Mouse (Mus musculus): ENCODE results near the gene Slc16a10. TPM values are rescaled to one million over a fixed set of nuclear protein-coding genes. Genes with fewer than 3 reads are reported as not detected.

The Slc16a10 gene
- polyA plus RNA-seq, 1 experiment from 2014 or later = 6.2 TPM

GRCm38 (mm10) chr10:40079256-40079655, 62.8 kb downstream of the Slc16a10 start:
- Histone ChIP-seq H3K4me3 (ENCODE audit: low read depth, low read length) (no peak overlapping the region), H3K9me3 (ENCODE audit: control insufficient read depth, low read length) (no peaks in the 10 kb centered on the region), H3K4me2 (ENCODE audit: low read depth, low read length, severe bottlenecking) (no peak overlapping the region), H3K4me1 (replicated peaks; ENCODE audit: control insufficient read depth, insufficient read depth, low read length) (no peaks in the 10 kb centered on the region), H3K9ac (ENCODE audit: low read length) (no peak overlapping the region), H3K27me3 (ENCODE audit: control insufficient read depth, insufficient read depth, low read length) (no peaks in the 10 kb centered on the region), H3K27ac (ENCODE audit: low read depth, low read length) (no peak overlapping the region), H3K36me3 (ENCODE audit: control insufficient read depth, insufficient read depth, low read length) (no peaks in the 10 kb centered on the region)
- ATAC-seq (replicated peaks; ENCODE audit: low FRiP score) (no peak), DNase-seq (ENCODE audit: low spot score) (no peak)
- 89% methylated on average over 2 of the region's 2 CpGs for WGBS

DNA sequence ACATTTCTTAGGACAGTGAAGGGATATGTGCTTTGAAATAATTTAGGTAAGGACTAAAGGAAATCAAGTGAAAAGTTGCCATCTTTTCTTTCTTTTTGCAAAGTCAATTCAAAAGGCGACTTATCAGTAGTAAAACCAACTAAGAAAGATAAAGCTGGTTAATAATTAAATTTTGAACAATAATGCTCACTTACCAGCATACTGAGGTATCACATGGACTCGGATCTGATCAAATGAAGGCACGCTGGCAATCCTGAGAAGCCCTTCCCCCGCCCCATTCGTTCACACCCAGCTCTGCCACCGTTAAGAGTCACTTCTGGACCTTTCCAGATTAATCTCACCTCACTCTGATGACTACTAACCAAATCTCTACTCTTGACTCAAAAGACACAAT, 64.1 kb downstream of the Slc16a10 start:
- H3K4me2 ChIP-seq (ENCODE audit: low read depth, low read length, severe bottlenecking) = no peak overlapping the region
- no peaks in the 10 kb centered on the region for H3K36me3 ChIP-seq (ENCODE audit: control insufficient read depth, insufficient read depth, low read length)
- no peak for DNase-seq (ENCODE audit: low spot score)
- H3K9ac ChIP-seq (ENCODE audit: low read length) = no peak overlapping the region
- no peak overlapping the region for H3K4me3 ChIP-seq (ENCODE audit: low read depth, low read length)
- H3K27ac ChIP-seq (ENCODE audit: low read depth, low read length) = no peak overlapping the region
- ATAC-seq (replicated peaks; ENCODE audit: low FRiP score) = no peak
- H3K9me3 ChIP-seq (ENCODE audit: control insufficient read depth, low read length) = no peaks in the 10 kb centered on the region
- 80% methylated on average over 6 of the region's 6 CpGs for WGBS
- H3K4me1 ChIP-seq (replicated peaks; ENCODE audit: control insufficient read depth, insufficient read depth, low read length) = no peaks in the 10 kb centered on the region
- no peaks in the 10 kb centered on the region for H3K27me3 ChIP-seq (ENCODE audit: control insufficient read depth, insufficient read depth, low read length)

DNA sequence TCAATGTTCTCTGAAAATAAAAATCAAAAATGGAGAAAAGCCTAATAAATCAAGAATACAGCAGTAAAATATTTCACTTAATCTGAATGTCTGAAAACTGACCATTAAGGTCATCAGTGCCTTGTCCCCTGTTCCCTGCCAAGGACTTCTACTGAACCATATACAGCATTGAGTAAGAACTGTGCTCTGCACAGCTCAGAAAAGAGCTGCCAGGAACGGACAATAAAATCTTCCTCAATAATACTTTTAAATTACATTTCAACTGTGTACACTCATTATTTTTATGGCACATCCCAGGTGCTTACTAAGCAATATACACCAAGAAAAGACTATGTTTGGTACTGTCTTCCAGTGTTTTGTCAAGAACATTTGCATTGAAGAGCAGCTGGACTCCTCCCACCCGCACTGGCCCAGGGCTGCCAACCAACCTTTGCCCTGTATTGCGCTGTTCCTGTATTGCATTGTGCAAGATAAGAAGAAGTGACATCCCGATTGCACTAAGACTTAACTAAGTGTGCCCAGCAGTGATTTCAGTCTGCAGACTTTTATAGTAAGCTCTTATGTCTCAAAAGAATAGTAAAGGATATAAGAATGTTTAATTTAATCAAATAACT, 64.6 kb downstream of the Slc16a10 start:
- Histone ChIP-seq H3K4me3 (ENCODE audit: low read depth, low read length) (no peak overlapping the region), H3K9me3 (ENCODE audit: control insufficient read depth, low read length) (no peaks in the 10 kb centered on the region), H3K27me3 (ENCODE audit: control insufficient read depth, insufficient read depth, low read length) (no peaks in the 10 kb centered on the region), H3K27ac (ENCODE audit: low read depth, low read length) (no peak overlapping the region), H3K36me3 (ENCODE audit: control insufficient read depth, insufficient read depth, low read length) (no peaks in the 10 kb centered on the region), H3K4me1 (replicated peaks; ENCODE audit: control insufficient read depth, insufficient read depth, low read length) (no peaks in the 10 kb centered on the region), H3K9ac (ENCODE audit: low read length) (no peak overlapping the region), H3K4me2 (ENCODE audit: low read depth, low read length, severe bottlenecking) (no peak overlapping the region)
- DNase-seq (ENCODE audit: low spot score) (no peak), ATAC-seq (replicated peaks; ENCODE audit: low FRiP score) (no peak)
- WGBS = 92% methylated on average over 4 of the region's 4 CpGs

DNA sequence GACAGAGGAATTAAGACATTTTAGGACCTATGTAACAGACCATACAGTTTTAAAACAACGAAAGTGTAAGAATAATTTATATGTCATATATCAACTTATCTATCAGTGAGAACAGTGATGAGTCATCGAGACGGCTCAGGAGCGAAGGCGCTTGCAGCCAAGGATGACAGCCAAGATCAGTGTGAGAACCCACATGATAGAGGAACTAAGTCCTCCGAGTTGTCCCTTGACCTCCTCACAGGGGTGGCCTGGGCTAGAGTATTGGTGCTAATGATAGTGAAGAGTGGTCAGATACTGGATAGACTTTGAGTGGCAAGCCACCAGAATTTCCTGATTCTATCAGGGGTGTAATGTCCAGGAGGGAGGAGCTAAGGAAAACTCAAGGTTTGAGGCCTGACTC, 68.5 kb downstream of the Slc16a10 start:
- ATAC-seq (replicated peaks; ENCODE audit: low FRiP score) = no peak
- H3K27me3 ChIP-seq (ENCODE audit: control insufficient read depth, insufficient read depth, low read length) = no peaks in the 10 kb centered on the region
- no peaks in the 10 kb centered on the region for H3K9me3 ChIP-seq (ENCODE audit: control insufficient read depth, low read length)
- H3K27ac ChIP-seq (ENCODE audit: low read depth, low read length) = no peak overlapping the region
- no peak overlapping the region for H3K4me2 ChIP-seq (ENCODE audit: low read depth, low read length, severe bottlenecking)
- H3K9ac ChIP-seq (ENCODE audit: low read length) = no peak overlapping the region
- 94% methylated on average over 6 of the region's 6 CpGs for WGBS
- no peaks in the 10 kb centered on the region for H3K36me3 ChIP-seq (ENCODE audit: control insufficient read depth, insufficient read depth, low read length)
- H3K4me1 ChIP-seq (replicated peaks; ENCODE audit: control insufficient read depth, insufficient read depth, low read length) = no peaks in the 10 kb centered on the region
- H3K4me3 ChIP-seq (ENCODE audit: low read depth, low read length) = no peak overlapping the region
- DNase-seq (ENCODE audit: low spot score) = no peak

DNA sequence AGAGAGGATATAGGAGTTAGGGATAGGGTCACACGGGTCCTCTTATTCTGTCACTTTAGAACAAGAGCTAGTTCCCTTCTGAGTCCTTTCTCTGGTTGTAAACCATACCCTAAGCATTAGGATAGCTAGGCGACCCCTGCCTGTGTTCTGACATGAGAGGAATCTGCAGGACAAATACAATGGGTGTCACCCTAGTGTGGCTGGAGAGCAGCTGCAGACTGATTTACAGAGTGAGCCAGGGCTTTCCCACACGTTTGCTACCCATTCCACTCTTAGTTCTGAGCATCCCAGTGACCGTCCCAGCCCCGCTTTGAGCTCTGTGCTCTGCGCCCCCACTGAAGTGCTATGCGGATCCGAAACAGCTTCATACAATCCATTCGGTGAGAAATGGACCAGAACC, 71.4 kb downstream of the Slc16a10 start:
- 74% methylated on average over 9 of the region's 9 CpGs for WGBS
- no peaks in the 10 kb centered on the region for H3K27me3 ChIP-seq (ENCODE audit: control insufficient read depth, insufficient read depth, low read length)
- ATAC-seq (replicated peaks; ENCODE audit: low FRiP score) = no peak
- no peak overlapping the region for H3K4me2 ChIP-seq (ENCODE audit: low read depth, low read length, severe bottlenecking)
- H3K27ac ChIP-seq (ENCODE audit: low read depth, low read length) = no peak overlapping the region
- no peaks in the 10 kb centered on the region for H3K36me3 ChIP-seq (ENCODE audit: control insufficient read depth, insufficient read depth, low read length)
- H3K9ac ChIP-seq (ENCODE audit: low read length) = no peak overlapping the region
- H3K4me3 ChIP-seq (ENCODE audit: low read depth, low read length) = no peak overlapping the region
- no peak for DNase-seq (ENCODE audit: low spot score)
- peaks cover 2% of the 10 kb centered on the region; the same call in 1 of the 2 replicates for H3K4me1 ChIP-seq (replicated peaks; ENCODE audit: control insufficient read depth, insufficient read depth, low read length)
- H3K9me3 ChIP-seq (ENCODE audit: control insufficient read depth, low read length) = no peaks in the 10 kb centered on the region

- H3K4me1 ChIP-seq (replicated peaks; ENCODE audit: control insufficient read depth, insufficient read depth, low read length) = peaks cover 2% of the 10 kb centered on the region; the same call in 1 of the 2 replicates
- H3K4me3 ChIP-seq (ENCODE audit: low read depth, low read length) = no peak overlapping the region
- H3K9ac ChIP-seq (ENCODE audit: low read length) = no peak overlapping the region
- 77% methylated on average over 4 of the region's 4 CpGs for WGBS
- no peak overlapping the region for H3K4me2 ChIP-seq (ENCODE audit: low read depth, low read length, severe bottlenecking)
- no peaks in the 10 kb centered on the region for H3K36me3 ChIP-seq (ENCODE audit: control insufficient read depth, insufficient read depth, low read length)
- no peaks in the 10 kb centered on the region for H3K9me3 ChIP-seq (ENCODE audit: control insufficient read depth, low read length)
- H3K27ac ChIP-seq (ENCODE audit: low read depth, low read length) = no peak overlapping the region
- H3K27me3 ChIP-seq (ENCODE audit: control insufficient read depth, insufficient read depth, low read length) = no peaks in the 10 kb centered on the region
- ATAC-seq (replicated peaks; ENCODE audit: low FRiP score) = no peak
- no peak for DNase-seq (ENCODE audit: low spot score)
Observed at GRCm38 (mm10) chr10:40069270-40069669, 72.8 kb downstream of the Slc16a10 start.

DNA sequence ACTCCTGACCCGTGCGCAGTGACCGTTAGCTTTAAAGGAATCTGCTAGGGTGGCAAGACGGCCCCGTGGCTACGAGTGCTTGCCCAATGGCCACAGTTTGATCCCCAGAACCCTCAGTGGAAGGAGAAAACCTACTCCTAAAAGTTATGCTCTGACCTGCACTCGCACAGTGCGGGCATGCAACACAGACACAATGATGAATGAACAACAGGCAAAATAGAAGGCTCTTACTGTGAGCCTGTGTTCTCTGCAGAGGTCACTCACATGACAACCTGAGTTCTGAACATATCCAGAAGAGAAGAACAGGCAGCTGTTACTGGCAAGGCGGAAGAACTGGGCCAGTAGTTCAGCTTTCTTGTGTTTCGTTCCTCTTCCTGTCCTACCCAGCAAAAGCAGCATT, 73.5 kb downstream of the Slc16a10 start:
- Histone ChIP-seq H3K9me3 (ENCODE audit: control insufficient read depth, low read length) (no peaks in the 10 kb centered on the region), H3K27ac (ENCODE audit: low read depth, low read length) (no peak overlapping the region), H3K4me1 (replicated peaks; ENCODE audit: control insufficient read depth, insufficient read depth, low read length) (peaks cover 2% of the 10 kb centered on the region; the same call in 1 of the 2 replicates), H3K4me3 (ENCODE audit: low read depth, low read length) (no peak overlapping the region), H3K9ac (ENCODE audit: low read length) (no peak overlapping the region), H3K4me2 (ENCODE audit: low read depth, low read length, severe bottlenecking) (no peak overlapping the region), H3K36me3 (ENCODE audit: control insufficient read depth, insufficient read depth, low read length) (no peaks in the 10 kb centered on the region), H3K27me3 (ENCODE audit: control insufficient read depth, insufficient read depth, low read length) (no peaks in the 10 kb centered on the region)
- 80% methylated on average over 10 of the region's 10 CpGs for WGBS
- DNase-seq (ENCODE audit: low spot score) = no peak
- ATAC-seq (replicated peaks; ENCODE audit: low FRiP score) = no peak

GRCm38 (mm10) chr10:40067529-40067928, 74.5 kb downstream of the Slc16a10 start:
- no peaks in the 10 kb centered on the region for H3K9me3 ChIP-seq (ENCODE audit: control insufficient read depth, low read length)
- no peak overlapping the region for H3K4me2 ChIP-seq (ENCODE audit: low read depth, low read length, severe bottlenecking)
- no peaks in the 10 kb centered on the region for H3K36me3 ChIP-seq (ENCODE audit: control insufficient read depth, insufficient read depth, low read length)
- WGBS = 32% methylated on average over 1 of the region's 1 CpGs
- no peaks in the 10 kb centered on the region for H3K27me3 ChIP-seq (ENCODE audit: control insufficient read depth, insufficient read depth, low read length)
- H3K27ac ChIP-seq (ENCODE audit: low read depth, low read length) = no peak overlapping the region
- H3K4me3 ChIP-seq (ENCODE audit: low read depth, low read length) = no peak overlapping the region
- no peak for DNase-seq (ENCODE audit: low spot score)
- ATAC-seq (replicated peaks; ENCODE audit: low FRiP score) = no peak
- H3K4me1 ChIP-seq (replicated peaks; ENCODE audit: control insufficient read depth, insufficient read depth, low read length) = peaks cover 2% of the 10 kb centered on the region; the same call in 1 of the 2 replicates
- no peak overlapping the region for H3K9ac ChIP-seq (ENCODE audit: low read length)

DNA sequence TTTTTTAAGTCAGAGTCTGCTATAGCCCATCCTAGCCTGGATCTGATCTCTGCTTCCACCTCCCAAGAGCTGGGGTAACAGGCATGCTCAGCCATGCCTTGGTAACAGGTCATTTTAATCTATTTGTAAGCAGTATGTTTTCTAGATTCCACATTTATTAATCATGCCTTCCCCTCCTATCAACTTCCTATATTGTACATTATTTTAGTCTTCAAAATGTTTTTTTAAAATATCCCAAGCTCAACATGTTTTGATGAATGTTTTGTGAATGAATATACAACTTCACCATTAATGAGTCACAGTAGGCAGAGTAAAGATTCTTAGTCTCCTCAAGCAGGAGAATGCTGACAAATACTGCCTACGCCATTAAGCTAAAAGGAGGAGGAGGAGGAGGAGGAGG, 75.0 kb downstream of the Slc16a10 start:
- H3K4me3 ChIP-seq (ENCODE audit: low read depth, low read length) = no peak overlapping the region
- H3K9ac ChIP-seq (ENCODE audit: low read length) = no peak overlapping the region
- H3K27me3 ChIP-seq (ENCODE audit: control insufficient read depth, insufficient read depth, low read length) = no peaks in the 10 kb centered on the region
- H3K36me3 ChIP-seq (ENCODE audit: control insufficient read depth, insufficient read depth, low read length) = no peaks in the 10 kb centered on the region
- H3K9me3 ChIP-seq (ENCODE audit: control insufficient read depth, low read length) = no peaks in the 10 kb centered on the region
- no CpG with 5 or more reads among the region's 1 CpGs for WGBS
- ATAC-seq (replicated peaks; ENCODE audit: low FRiP score) = no peak
- H3K4me1 ChIP-seq (replicated peaks; ENCODE audit: control insufficient read depth, insufficient read depth, low read length) = peaks cover 2% of the 10 kb centered on the region; the same call in 1 of the 2 replicates
- DNase-seq (ENCODE audit: low spot score) = no peak
- no peak overlapping the region for H3K27ac ChIP-seq (ENCODE audit: low read depth, low read length)
- H3K4me2 ChIP-seq (ENCODE audit: low read depth, low read length, severe bottlenecking) = no peak overlapping the region
